Mouse (Mus musculus) liver, embryonic 16.5 days (tissue): Measurements from ENCODE around the gene Rere. TPM values are rescaled to one million over a fixed set of nuclear protein-coding genes. Genes with fewer than 3 reads are reported as not detected.
"Not testable (repeated sequence)": the region's sequence is repeated elsewhere in the genome, so short reads cannot be mapped to it uniquely, and the experiment has no call there.

Experiments
- ATAC-seq: fragments of 200-750 bp; cut with Nextera tagmentation; 2 replicates; pipeline ENCODE4 v1.8.0; 2017; ENCODE audit warnings: low read depth, mild to moderate bottlenecking, moderate number of reproducible peaks, moderate library complexity
- H3K27ac ChIP-seq: fragments of 300-500 bp; sonication (generic); 2 replicates; pipeline ENCODE4 v1.5.1; 2014; ENCODE audit warnings: mild to moderate bottlenecking, low read length
- H3K27me3 ChIP-seq: fragments of 300-500 bp; sonication (generic); 2 replicates; pipeline ENCODE4 v1.6.1; 2014; ENCODE audit warnings: low read depth, low read length, mixed read lengths; ENCODE audit not compliant: control insufficient read depth, insufficient read depth
- H3K36me3 ChIP-seq: fragments of 300-500 bp; sonication (generic); 2 replicates; pipeline ENCODE4 v1.6.1; 2014; ENCODE audit warnings: mild to moderate bottlenecking; ENCODE audit not compliant: control insufficient read depth, insufficient read depth
- H3K4me1 ChIP-seq: fragments of 300-500 bp; sonication (generic); 2 replicates; pipeline ENCODE4 v1.6.1; 2014; ENCODE audit warnings: low read depth, low read length, mixed read lengths; ENCODE audit not compliant: control insufficient read depth
- H3K4me2 ChIP-seq: fragments of 300-500 bp; sonication (generic); 2 replicates; pipeline ENCODE4 v1.6.1; 2014; ENCODE audit warnings: low read depth, low read length, mixed read lengths
- H3K4me3 ChIP-seq: fragments of 300-500 bp; sonication (generic); 2 replicates; pipeline ENCODE4 v1.5.1; 2014; ENCODE audit warnings: low read depth, mild to moderate bottlenecking, low read length
- H3K9ac ChIP-seq: fragments of 300-500 bp; sonication (generic); 2 replicates; pipeline ENCODE4 v1.6.1; 2014; ENCODE audit warnings: low read depth, low read length
- H3K9me3 ChIP-seq: fragments of 300-500 bp; sonication (generic); replicated peaks from 2 replicates; pipeline ENCODE4 v1.6.1; 2016; ENCODE audit warnings: low read length; ENCODE audit not compliant: control insufficient read depth
- WGBS: fragments of 180-500 bp; shearing (Covaris S2); extraction: QIAGEN DNeasy Blood & Tissue Kit; methylation state at CpG from one replicate; pipeline ENCODE4 v1.1.7; 2014; ENCODE audit not compliant: insufficient replicate concordance; 5-methylcytosine and 5-hydroxymethylcytosine counted together
- polyA plus RNA-seq: library from polyadenylated mRNA; unstranded; fragments of >200 nt; fragmentation: Nextera tagmentation; extraction: Ambion mirVana; gene quantifications from 2 replicates; pipeline ENCODE4 v1.2.1, GENCODE M21; 2015

Rere gene
- polyA plus RNA-seq, 1 experiment from 2014 or later = 6.8 TPM

DNA sequence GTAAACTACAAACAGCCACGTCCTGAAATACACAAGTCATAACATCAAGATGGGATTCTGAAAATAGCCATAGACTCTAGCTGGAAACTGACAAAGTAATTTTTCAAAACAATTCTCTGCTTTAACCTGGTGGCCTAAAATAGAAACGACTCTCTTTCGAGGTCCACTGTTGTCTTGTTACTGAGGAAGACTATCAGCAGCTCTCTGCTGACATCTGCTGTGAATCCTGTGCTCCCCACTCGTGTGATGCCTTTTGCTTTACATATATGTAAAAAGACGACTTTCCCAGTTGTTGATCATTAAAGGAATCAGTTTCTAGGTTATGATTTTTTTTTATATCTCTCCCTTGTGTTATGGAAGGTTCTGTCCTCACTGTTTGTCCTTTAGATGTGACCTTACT is 194.8 kb downstream of the Rere start:
- Histone ChIP-seq H3K9ac (no peak overlapping the region), H3K27me3 (no peaks in the 10 kb centered on the region), H3K4me3 (no peak overlapping the region), H3K36me3 (no peaks in the 10 kb centered on the region), H3K4me2 (no peak overlapping the region), H3K9me3 (no peaks in the 10 kb centered on the region), H3K4me1 (peaks cover 5% of the 10 kb centered on the region), H3K27ac (no peak overlapping the region)
- no peak for ATAC-seq
- WGBS = 36% methylated on average over 5 of the region's 5 CpGs

DNA sequence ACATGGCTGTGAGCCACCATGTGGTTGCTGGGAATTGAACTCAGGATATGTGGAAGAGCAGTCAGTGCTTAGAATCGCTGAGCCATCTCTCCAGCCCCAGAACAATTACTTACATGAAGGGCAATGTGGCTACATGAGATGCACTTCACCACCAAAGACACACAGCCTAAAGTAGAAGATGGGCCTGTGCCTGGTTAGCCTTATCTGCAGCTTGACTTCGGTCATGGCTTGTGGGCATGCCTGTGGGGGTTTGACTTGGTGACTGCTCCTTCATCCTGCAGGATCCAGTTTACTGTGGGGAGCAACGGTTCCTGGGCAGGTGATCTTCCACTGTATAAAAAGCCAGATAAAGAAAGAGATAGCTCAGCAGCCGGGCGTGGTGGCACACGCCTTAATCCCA is 196.6 kb downstream of the Rere start:
- no peak overlapping the region for H3K9ac ChIP-seq
- H3K4me1 ChIP-seq = peaks cover 5% of the 10 kb centered on the region
- no peaks in the 10 kb centered on the region for H3K36me3 ChIP-seq
- no peaks in the 10 kb centered on the region for H3K9me3 ChIP-seq
- H3K27ac ChIP-seq = no peak overlapping the region
- H3K4me3 ChIP-seq = no peak overlapping the region
- ATAC-seq = no peak
- WGBS = 50% methylated on average over 6 of the region's 6 CpGs
- no peak overlapping the region for H3K4me2 ChIP-seq
- no peaks in the 10 kb centered on the region for H3K27me3 ChIP-seq

DNA sequence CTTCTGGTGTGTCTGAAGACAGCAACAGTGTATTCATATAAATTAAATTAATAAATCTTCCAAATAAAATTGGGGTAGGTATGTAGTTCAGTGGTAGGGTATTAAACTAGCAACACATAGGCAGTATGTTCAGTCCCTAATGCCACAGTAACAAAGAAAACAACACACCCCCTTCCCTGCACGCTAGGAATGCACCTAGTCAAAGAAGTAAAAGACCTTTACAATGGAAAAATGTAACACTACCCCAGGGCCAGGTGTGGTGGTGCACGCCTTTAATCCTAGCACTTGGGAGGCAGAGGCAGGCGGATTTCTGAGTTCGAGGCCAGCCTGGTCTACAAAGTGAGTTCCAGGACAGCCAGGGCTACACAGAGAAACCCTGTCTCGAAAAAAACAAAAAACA is 201.6 kb downstream of the Rere start:
- H3K9ac ChIP-seq, H3K36me3 ChIP-seq, H3K4me2 ChIP-seq, H3K4me3 ChIP-seq, H3K9me3 ChIP-seq, H3K27me3 ChIP-seq, ATAC-seq, H3K4me1 ChIP-seq, H3K27ac ChIP-seq: not testable (repeated sequence)
- 72% methylated on average over 5 of the region's 5 CpGs for WGBS

DNA sequence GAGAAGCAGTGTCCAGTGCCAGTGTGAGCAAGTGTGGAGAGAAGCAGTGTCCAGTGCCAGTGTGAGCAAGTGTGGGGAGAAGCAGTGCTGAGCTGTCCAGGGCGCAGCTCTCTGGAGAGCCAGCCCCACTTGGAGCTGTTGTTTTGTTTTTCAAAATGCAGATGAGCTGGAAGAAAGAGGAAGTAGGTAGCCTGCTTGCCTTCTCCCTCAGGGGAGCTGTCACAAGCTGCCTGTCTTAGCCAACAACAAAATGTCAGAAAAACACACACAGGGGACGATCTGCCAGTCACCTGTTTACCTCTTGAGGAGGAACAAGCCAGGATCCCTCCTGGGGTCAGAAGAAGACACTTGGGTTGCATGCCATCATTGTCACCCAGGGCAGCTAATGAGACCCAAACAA is 204.7 kb downstream of the Rere start:
- Histone ChIP-seq H3K27ac (no peak overlapping the region), H3K4me3 (no peak overlapping the region), H3K4me2 (no peak overlapping the region), H3K36me3 (no peaks in the 10 kb centered on the region), H3K4me1 (peaks cover 14% of the 10 kb centered on the region), H3K27me3 (no peaks in the 10 kb centered on the region), H3K9ac (no peak overlapping the region), H3K9me3 (no peaks in the 10 kb centered on the region)
- ATAC-seq = no peak
- WGBS = 26% methylated on average over 2 of the region's 2 CpGs

DNA sequence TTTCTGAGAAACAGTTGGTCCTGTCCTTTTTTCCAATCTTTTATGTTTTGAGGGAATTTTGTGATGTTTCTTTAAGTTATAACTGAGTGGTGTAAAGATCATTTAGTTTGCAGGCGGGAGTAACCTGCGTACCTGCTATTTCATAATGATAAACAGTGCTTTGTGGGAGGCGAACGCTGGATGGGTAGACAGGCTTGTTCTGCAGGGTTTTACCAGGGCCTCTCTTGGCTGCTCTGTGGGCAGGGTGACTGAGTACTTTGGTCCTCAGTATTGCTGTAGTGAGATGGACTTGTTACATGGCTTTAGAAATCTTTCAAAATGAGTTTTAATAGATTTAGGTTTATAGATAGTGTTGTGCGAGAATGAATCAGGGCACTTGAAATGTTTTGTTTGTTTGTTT is 205.7 kb downstream of the Rere start:
- Histone ChIP-seq H3K4me1 (peaks cover 14% of the 10 kb centered on the region), H3K4me2 (no peak overlapping the region), H3K9me3 (no peaks in the 10 kb centered on the region), H3K27ac (no peak overlapping the region), H3K27me3 (no peaks in the 10 kb centered on the region), H3K4me3 (no peak overlapping the region), H3K9ac (no peak overlapping the region), H3K36me3 (no peaks in the 10 kb centered on the region)
- ATAC-seq = no peak
- 68% methylated on average over 5 of the region's 5 CpGs for WGBS

DNA sequence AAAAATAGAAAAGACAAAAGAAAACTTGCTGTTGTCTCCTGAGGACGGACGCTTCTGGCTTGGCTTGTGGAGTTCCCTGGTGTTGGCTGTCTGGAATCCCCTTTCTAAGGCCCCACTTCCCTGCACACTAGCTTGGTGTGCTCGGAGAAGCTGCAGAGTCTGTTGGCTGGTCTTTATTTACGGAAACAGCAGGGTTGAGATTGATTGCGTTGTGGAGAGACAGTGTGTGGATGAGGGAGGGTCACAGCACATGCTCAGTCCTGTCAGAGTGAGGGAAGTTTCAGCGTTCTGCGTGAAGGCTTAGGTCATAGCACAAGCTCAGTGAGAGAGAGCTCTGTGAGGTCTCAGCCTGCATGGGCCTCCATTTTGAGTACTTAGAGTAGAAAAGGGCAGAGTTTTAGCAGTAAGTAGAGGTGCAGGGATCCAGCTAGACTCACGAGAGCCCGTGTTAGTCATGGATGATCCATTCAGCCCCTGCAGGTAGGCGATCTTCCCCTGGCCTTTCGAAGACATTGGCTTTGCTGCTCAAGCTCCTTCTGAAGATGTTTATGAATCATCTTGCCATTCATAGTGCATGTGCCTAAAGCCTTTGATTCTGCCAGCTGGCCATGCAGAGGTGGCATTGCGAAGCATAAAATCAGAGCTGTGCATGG is 206.8 kb downstream of the Rere start:
- Histone ChIP-seq H3K27ac (peak overlapping the region; percentile 69), H3K27me3 (no peaks in the 10 kb centered on the region), H3K9me3 (no peaks in the 10 kb centered on the region), H3K4me2 (peak overlapping the region; percentile 49), H3K9ac (peak overlapping the region; percentile 29; the same call in 1 of the 2 replicates), H3K4me3 (peak overlapping the region; percentile 33; the same call in 1 of the 2 replicates), H3K36me3 (no peaks in the 10 kb centered on the region), H3K4me1 (peaks cover 16% of the 10 kb centered on the region)
- ATAC-seq = peak; percentile 86
- WGBS = 25% methylated on average over 12 of the region's 12 CpGs

DNA sequence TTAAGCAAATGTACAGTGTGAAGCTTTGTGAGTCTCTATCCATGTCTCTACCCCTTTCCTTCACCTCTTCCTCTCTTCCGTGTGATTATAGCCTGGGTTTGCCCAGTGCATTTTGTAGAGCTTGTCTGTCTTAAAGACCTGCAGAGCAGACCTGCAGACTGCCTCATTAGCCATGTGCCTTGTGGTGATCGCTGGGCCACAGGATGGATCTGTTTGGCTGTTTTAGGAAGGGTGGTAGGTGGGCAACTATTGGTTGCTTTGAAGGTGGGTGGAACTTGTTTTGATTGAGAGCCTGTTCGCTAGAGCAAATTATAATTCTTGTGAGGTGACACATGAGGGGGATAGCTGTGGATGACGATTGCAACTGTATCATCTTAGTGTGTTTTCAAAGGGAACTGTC is 207.3 kb downstream of the Rere start:
- H3K4me3 ChIP-seq = no peak overlapping the region
- H3K36me3 ChIP-seq = no peaks in the 10 kb centered on the region
- WGBS = 51% methylated on average over 4 of the region's 4 CpGs
- ATAC-seq = no peak
- peaks cover 20% of the 10 kb centered on the region for H3K4me1 ChIP-seq
- H3K27ac ChIP-seq = peak overlapping the region; percentile 69
- H3K4me2 ChIP-seq = peak overlapping the region; percentile 49
- no peaks in the 10 kb centered on the region for H3K27me3 ChIP-seq
- H3K9me3 ChIP-seq = no peaks in the 10 kb centered on the region
- H3K9ac ChIP-seq = no peak overlapping the region; the same call in 1 of the 2 replicates

DNA sequence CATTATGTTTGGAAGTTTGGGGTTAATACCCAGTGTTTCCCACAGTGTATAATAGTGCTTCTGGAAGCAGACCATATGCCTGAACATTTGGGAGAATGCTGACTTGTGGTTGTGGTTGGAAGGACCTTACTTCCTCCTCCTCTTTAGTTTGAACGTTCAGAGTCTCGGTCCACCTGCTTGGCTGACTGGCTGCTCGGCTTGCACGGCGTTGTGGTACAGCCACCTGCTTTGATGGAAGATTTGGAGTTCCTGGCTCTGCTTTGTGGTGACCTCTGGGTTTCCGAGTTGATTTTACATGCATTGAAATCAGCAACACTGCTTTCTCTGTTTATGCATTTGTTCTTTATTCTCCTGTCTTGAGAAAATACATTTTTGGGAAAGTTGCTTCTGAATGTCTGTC is 208.6 kb downstream of the Rere start:
- 22% methylated on average over 6 of the region's 6 CpGs for WGBS
- no peaks in the 10 kb centered on the region for H3K36me3 ChIP-seq
- H3K27ac ChIP-seq = no peak overlapping the region
- H3K4me1 ChIP-seq = peaks cover 20% of the 10 kb centered on the region
- no peak overlapping the region for H3K9ac ChIP-seq
- no peak for ATAC-seq
- H3K4me3 ChIP-seq = no peak overlapping the region
- no peaks in the 10 kb centered on the region for H3K9me3 ChIP-seq
- no peaks in the 10 kb centered on the region for H3K27me3 ChIP-seq
- H3K4me2 ChIP-seq = no peak overlapping the region

DNA sequence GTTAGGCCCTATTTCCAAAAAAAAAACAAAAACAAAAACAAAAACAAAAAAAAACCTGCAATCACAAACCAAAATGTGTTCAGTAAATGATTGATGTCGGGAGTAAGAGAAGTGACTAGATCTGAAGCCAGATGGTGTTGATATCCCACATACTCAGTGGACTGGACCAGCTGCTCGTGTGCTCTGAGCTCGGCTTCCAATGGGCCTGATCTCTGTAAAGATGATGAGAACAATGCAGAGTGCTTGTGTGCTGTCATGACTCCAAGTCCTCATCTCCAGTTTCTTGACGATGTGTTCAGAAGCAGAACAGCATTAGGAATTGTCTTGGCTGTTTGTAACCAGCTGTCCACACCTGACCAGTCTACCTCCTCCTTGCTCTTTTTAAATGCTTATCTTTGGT is 210.3 kb downstream of the Rere start:
- peaks cover 19% of the 10 kb centered on the region for H3K4me1 ChIP-seq
- no peaks in the 10 kb centered on the region for H3K27me3 ChIP-seq
- H3K9me3 ChIP-seq = no peaks in the 10 kb centered on the region
- H3K4me3 ChIP-seq = no peak overlapping the region
- no peak overlapping the region for H3K4me2 ChIP-seq
- H3K36me3 ChIP-seq = no peaks in the 10 kb centered on the region
- WGBS = 77% methylated on average over 4 of the region's 4 CpGs
- H3K27ac ChIP-seq = no peak overlapping the region
- no peak overlapping the region for H3K9ac ChIP-seq
- no peak for ATAC-seq
